Mouse (Mus musculus) liver, embryonic 16.5 days (tissue): Measurements from ENCODE around the gene Olfr1204. TPM values are rescaled to one million over a fixed set of nuclear protein-coding genes. Genes with fewer than 3 reads are reported as not detected.

Experiments
- ATAC-seq: fragments of 200-750 bp; cut with Nextera tagmentation; 2 replicates; pipeline ENCODE4 v1.8.0; 2017; ENCODE audit warnings: low read depth, mild to moderate bottlenecking, moderate number of reproducible peaks, moderate library complexity
- H3K27ac ChIP-seq: fragments of 300-500 bp; sonication (generic); 2 replicates; pipeline ENCODE4 v1.5.1; 2014; ENCODE audit warnings: mild to moderate bottlenecking, low read length
- H3K27me3 ChIP-seq: fragments of 300-500 bp; sonication (generic); 2 replicates; pipeline ENCODE4 v1.6.1; 2014; ENCODE audit warnings: low read depth, low read length, mixed read lengths; ENCODE audit not compliant: control insufficient read depth, insufficient read depth
- H3K36me3 ChIP-seq: fragments of 300-500 bp; sonication (generic); 2 replicates; pipeline ENCODE4 v1.6.1; 2014; ENCODE audit warnings: mild to moderate bottlenecking; ENCODE audit not compliant: control insufficient read depth, insufficient read depth
- H3K4me1 ChIP-seq: fragments of 300-500 bp; sonication (generic); 2 replicates; pipeline ENCODE4 v1.6.1; 2014; ENCODE audit warnings: low read depth, low read length, mixed read lengths; ENCODE audit not compliant: control insufficient read depth
- H3K4me2 ChIP-seq: fragments of 300-500 bp; sonication (generic); 2 replicates; pipeline ENCODE4 v1.6.1; 2014; ENCODE audit warnings: low read depth, low read length, mixed read lengths
- H3K4me3 ChIP-seq: fragments of 300-500 bp; sonication (generic); 2 replicates; pipeline ENCODE4 v1.5.1; 2014; ENCODE audit warnings: low read depth, mild to moderate bottlenecking, low read length
- H3K9ac ChIP-seq: fragments of 300-500 bp; sonication (generic); 2 replicates; pipeline ENCODE4 v1.6.1; 2014; ENCODE audit warnings: low read depth, low read length
- H3K9me3 ChIP-seq: fragments of 300-500 bp; sonication (generic); replicated peaks from 2 replicates; pipeline ENCODE4 v1.6.1; 2016; ENCODE audit warnings: low read length; ENCODE audit not compliant: control insufficient read depth
- WGBS: fragments of 180-500 bp; shearing (Covaris S2); extraction: QIAGEN DNeasy Blood & Tissue Kit; methylation state at CpG from one replicate; pipeline ENCODE4 v1.1.7; 2014; ENCODE audit not compliant: insufficient replicate concordance; 5-methylcytosine and 5-hydroxymethylcytosine counted together
- polyA plus RNA-seq: library from polyadenylated mRNA; unstranded; fragments of >200 nt; fragmentation: Nextera tagmentation; extraction: Ambion mirVana; gene quantifications from 2 replicates; pipeline ENCODE4 v1.2.1, GENCODE M21; 2015

Gene Olfr1204
- polyA plus RNA-seq: not detected in 2 replicates

DNA sequence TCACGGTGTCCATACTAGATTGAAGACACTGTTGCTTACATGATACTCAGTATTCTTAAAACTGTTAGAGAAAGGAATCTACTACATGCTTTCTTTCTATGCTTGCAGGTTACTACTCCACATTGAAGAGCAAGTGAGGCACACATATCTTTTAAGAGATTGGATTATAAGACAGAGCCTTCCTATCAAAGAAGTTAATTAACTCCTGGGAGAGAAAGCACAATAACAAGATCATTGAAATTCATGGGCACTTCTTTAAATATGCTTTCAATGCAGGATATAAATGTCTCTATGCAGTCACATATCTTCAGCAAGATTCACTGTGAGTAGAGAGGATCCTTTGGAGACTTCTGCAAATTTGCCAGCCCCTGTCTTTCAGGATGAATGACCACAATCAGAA lies at the start of gene Olfr1204:
Olfr1204 (plus strand) TSS at position 301 of the 400 bp plus-strand sequence.
- H3K9ac ChIP-seq: no peak within 1 kb of the TSS
- 54% methylated on average over 1 of the region's 1 CpGs for WGBS
- H3K36me3 ChIP-seq: no peaks in the 10 kb centered on the region
- no peak within 1 kb of the TSS for H3K4me2 ChIP-seq
- no peak within 1 kb of the TSS for H3K4me3 ChIP-seq
- no peaks in the 10 kb centered on the region for H3K9me3 ChIP-seq
- no peak within 1 kb of the TSS for H3K27ac ChIP-seq
- H3K4me1 ChIP-seq: no peaks in the 10 kb centered on the region
- no peak for ATAC-seq
- H3K27me3 ChIP-seq: no peaks in the 10 kb centered on the region

DNA sequence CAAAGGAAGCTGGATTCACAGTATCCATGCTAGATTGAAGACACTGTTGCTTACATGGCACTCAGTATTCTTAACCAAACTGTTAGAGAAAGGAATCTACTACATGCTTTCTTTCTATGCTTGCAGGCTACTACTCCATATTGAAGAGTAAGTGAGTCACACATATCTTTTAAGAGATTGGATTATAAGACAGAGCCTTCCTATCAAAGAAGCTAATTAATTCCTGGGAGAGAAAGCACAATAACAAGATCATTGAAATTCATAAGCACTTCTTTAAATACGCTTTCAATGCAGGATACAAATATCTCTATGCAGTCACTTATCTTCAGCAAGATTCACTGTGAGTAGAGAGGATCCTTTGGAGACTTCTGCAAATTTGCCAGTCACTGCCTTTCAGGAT lies 34.9 kb upstream of the Olfr1204 start, which contains the start of gene Olfr1202:
Olfr1202 (plus strand) TSS at position 301 of the 400 bp plus-strand sequence.
- Histone ChIP-seq H3K4me1 (no peaks in the 10 kb centered on the region), H3K9ac (no peak within 1 kb of the TSS), H3K27me3 (no peaks in the 10 kb centered on the region), H3K4me2 (no peak within 1 kb of the TSS), H3K9me3 (no peaks in the 10 kb centered on the region), H3K4me3 (no peak within 1 kb of the TSS), H3K36me3 (no peaks in the 10 kb centered on the region), H3K27ac (no peak within 1 kb of the TSS)
- no peak for ATAC-seq
- WGBS: 51% methylated on average over 1 of the region's 1 CpGs

DNA sequence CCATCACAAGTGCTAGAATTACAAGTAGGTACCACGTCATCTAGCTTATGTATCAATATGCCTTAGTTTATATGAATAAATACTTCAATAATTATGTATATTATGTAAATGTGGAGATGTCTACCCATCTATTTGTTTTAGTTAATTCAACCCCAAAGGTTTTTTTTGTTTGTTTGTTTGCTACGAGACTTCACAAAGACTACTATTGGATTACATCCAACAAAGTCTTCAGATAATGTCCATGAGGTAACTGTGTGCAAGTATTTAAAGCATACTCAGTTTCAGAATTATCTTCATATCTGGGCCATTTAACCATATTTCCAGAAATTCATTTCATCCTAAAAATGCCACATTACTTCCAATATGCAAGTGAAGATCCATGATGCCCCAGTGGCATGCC lies 19.7 kb upstream of the Olfr1204 start, which contains the start of gene Olfr1205:
Olfr1205 (plus strand) TSS at position 301 of the 400 bp plus-strand sequence.
- H3K4me2 ChIP-seq: no peak within 1 kb of the TSS
- H3K9me3 ChIP-seq: no peaks in the 10 kb centered on the region
- no peak within 1 kb of the TSS for H3K27ac ChIP-seq
- no peaks in the 10 kb centered on the region for H3K36me3 ChIP-seq
- no peaks in the 10 kb centered on the region for H3K27me3 ChIP-seq
- no peaks in the 10 kb centered on the region for H3K4me1 ChIP-seq
- H3K4me3 ChIP-seq: no peak within 1 kb of the TSS
- 64% methylated on average over 2 of the region's 2 CpGs for WGBS
- H3K9ac ChIP-seq: no peak within 1 kb of the TSS
- no peak for ATAC-seq

DNA sequence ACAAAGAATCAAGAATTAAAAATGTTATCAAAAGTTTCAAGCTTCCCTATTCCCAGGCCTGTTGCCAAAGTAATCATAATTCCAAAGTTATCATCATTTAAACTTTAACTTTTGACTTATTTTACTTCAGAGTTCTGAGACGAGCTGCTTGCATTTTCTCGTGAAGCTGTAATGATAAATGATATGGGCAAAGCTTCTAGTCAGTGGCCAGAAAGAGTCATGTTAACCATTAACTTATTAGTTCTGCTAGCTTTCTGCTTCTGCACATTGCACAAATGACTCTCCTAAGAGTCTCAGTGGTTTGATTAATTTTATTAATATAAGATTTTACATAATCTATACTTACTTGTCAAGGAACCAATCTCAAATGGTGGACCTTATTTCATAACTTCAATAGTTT lies 10.6 kb upstream of the Olfr1204 start:
- H3K9me3 ChIP-seq: no peaks in the 10 kb centered on the region
- no peaks in the 10 kb centered on the region for H3K4me1 ChIP-seq
- no peak overlapping the region for H3K9ac ChIP-seq
- no peak for ATAC-seq
- H3K27me3 ChIP-seq: no peaks in the 10 kb centered on the region
- H3K4me3 ChIP-seq: no peak overlapping the region
- no peaks in the 10 kb centered on the region for H3K36me3 ChIP-seq
- no peak overlapping the region for H3K4me2 ChIP-seq
- WGBS: 55% methylated on average over 2 of the region's 2 CpGs
- no peak overlapping the region for H3K27ac ChIP-seq

DNA sequence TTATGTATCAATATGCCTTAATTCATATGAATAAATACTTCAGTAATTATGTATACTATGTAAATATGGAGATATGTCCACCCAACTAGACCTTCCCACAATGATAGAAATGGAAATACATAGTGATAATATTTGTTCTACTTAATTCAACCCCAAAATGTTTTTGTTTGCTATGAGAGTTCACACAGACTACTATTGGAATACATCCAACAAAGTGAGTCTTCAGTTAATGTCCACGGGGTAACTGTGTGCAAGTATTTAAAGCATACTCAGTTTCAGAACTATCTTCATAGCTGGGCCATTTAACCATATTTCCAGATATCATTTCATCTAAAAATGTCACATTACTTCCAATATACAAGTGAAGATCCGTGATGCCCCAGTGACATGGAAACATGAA lies 13.8 kb downstream of the Olfr1204 start, which contains the start of gene Olfr1206:
Olfr1206 (plus strand) TSS at position 301 of the 400 bp plus-strand sequence.
- WGBS: 52% methylated on average over 2 of the region's 2 CpGs
- no peak within 1 kb of the TSS for H3K4me3 ChIP-seq
- H3K27ac ChIP-seq: no peak within 1 kb of the TSS
- no peak for ATAC-seq
- H3K36me3 ChIP-seq: no peaks in the 10 kb centered on the region
- H3K4me1 ChIP-seq: no peaks in the 10 kb centered on the region
- H3K27me3 ChIP-seq: no peaks in the 10 kb centered on the region
- H3K9me3 ChIP-seq: no peaks in the 10 kb centered on the region
- H3K4me2 ChIP-seq: no peak within 1 kb of the TSS
- H3K9ac ChIP-seq: no peak within 1 kb of the TSS

DNA sequence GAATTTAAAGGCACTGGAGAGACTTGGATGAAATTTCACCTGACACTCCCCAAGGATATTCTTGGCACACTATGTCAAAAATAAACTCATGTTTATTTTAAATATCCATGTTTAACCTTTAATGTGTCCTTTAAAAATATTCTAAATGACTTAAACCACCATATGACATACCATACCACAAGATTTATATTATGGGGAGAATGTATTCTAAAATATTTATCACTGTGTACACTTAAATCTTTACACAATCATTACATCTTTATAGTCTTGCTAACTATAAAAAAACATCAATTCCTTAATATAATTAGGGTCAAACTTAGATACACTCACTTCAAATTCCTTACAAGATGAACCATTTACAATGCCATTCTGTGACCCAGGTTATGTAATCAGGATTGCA lies 53.1 kb downstream of the Olfr1204 start, which contains the start of gene Olfr1208:
Olfr1208 (minus strand) TSS at position 101 of the 400 bp plus-strand sequence.
- no peaks in the 10 kb centered on the region for H3K27me3 ChIP-seq
- no peak within 1 kb of the TSS for H3K4me3 ChIP-seq
- H3K27ac ChIP-seq: no peak within 1 kb of the TSS
- H3K9ac ChIP-seq: no peak within 1 kb of the TSS
- H3K4me1 ChIP-seq: no peaks in the 10 kb centered on the region
- no peak for ATAC-seq
- H3K9me3 ChIP-seq: no peaks in the 10 kb centered on the region
- H3K36me3 ChIP-seq: no peaks in the 10 kb centered on the region
- H3K4me2 ChIP-seq: no peak within 1 kb of the TSS

Other genes with a start within 250 kb of the Olfr1204 start
- not detected in 2 replicates for gene Olfr1191-ps1, start 208.8 kb upstream of the Olfr1204 start, polyA plus RNA-seq
- not detected in 2 replicates for gene Olfr1192-ps1, start 200.8 kb upstream of the Olfr1204 start, polyA plus RNA-seq
- not detected in 2 replicates for gene Olfr1193, start 173.7 kb upstream of the Olfr1204 start, polyA plus RNA-seq
- gene Olfr1195, start 160.1 kb upstream of the Olfr1204 start, polyA plus RNA-seq: not detected in 2 replicates
- gene Olfr1196, start 144.7 kb upstream of the Olfr1204 start, polyA plus RNA-seq: not detected in 2 replicates
- gene Olfr1197, start 116.9 kb upstream of the Olfr1204 start, polyA plus RNA-seq: not detected in 2 replicates
- gene Olfr1198, start 97.9 kb upstream of the Olfr1204 start, polyA plus RNA-seq: not detected in 2 replicates
- gene Olfr1199, start 88.8 kb upstream of the Olfr1204 start, polyA plus RNA-seq: not detected in 2 replicates
- not detected in 2 replicates for gene Olfr1200, start 78.8 kb upstream of the Olfr1204 start, polyA plus RNA-seq
- gene Olfr1201, start 56.3 kb upstream of the Olfr1204 start, polyA plus RNA-seq: not detected in 2 replicates
- not detected in 2 replicates for gene Olfr1202, start 34.8 kb upstream of the Olfr1204 start, polyA plus RNA-seq
- gene Olfr1205, start 19.6 kb upstream of the Olfr1204 start, polyA plus RNA-seq: not detected in 2 replicates
- not detected in 2 replicates for gene Olfr1206, start 13.9 kb downstream of the Olfr1204 start, polyA plus RNA-seq
- gene Olfr1208, start 53.0 kb downstream of the Olfr1204 start, polyA plus RNA-seq: not detected in 2 replicates
- not detected in 2 replicates for gene Olfr1209, start 65.9 kb downstream of the Olfr1204 start, polyA plus RNA-seq
- not detected in 2 replicates for gene Olfr1211, start 88.8 kb downstream of the Olfr1204 start, polyA plus RNA-seq
- gene Olfr1212, start 104.7 kb downstream of the Olfr1204 start, polyA plus RNA-seq: not detected in 2 replicates
- gene Gm13762, start 131.0 kb downstream of the Olfr1204 start, polyA plus RNA-seq: not detected in 2 replicates
- not detected in 2 replicates for gene Olfr1214, start 143.4 kb downstream of the Olfr1204 start, polyA plus RNA-seq
- not detected in 2 replicates for gene Olfr1215, start 157.7 kb downstream of the Olfr1204 start, polyA plus RNA-seq
- not detected in 2 replicates for gene Olfr1216, start 169.0 kb downstream of the Olfr1204 start, polyA plus RNA-seq
- not detected in 2 replicates for gene Olfr1217, start 182.8 kb downstream of the Olfr1204 start, polyA plus RNA-seq
- gene Olfr1218, start 211.9 kb downstream of the Olfr1204 start, polyA plus RNA-seq: not detected in 2 replicates
- not detected in 2 replicates for gene Olfr1219, start 234.2 kb downstream of the Olfr1204 start, polyA plus RNA-seq